Mouse (Mus musculus): ENCODE data around the gene Tent4a. TPM values are rescaled to one million over a fixed set of nuclear protein-coding genes. Genes with fewer than 3 reads are reported as not detected.

Gene Tent4a
- polyA plus RNA-seq, 1 experiment from 2014 or later = 3.3 TPM

- Histone ChIP-seq H3K4me3 (ENCODE audit: low read length) (no peak overlapping the region), H3K9ac (ENCODE audit: low read length) (no peak overlapping the region), H3K4me2 (ENCODE audit: low read depth, low read length) (no peak overlapping the region), H3K27me3 (ENCODE audit: control insufficient read depth, insufficient read depth, low read length) (no peaks in the 10 kb centered on the region), H3K27ac (ENCODE audit: low read length) (no peak overlapping the region), H3K9me3 (replicated peaks; ENCODE audit: control insufficient read depth, low read length) (no peaks in the 10 kb centered on the region), H3K36me3 (ENCODE audit: control insufficient read depth, insufficient read depth) (no peaks in the 10 kb centered on the region), H3K4me1 (ENCODE audit: control insufficient read depth, insufficient read depth, low read length) (no peaks in the 10 kb centered on the region)
- WGBS = 42% methylated on average over 2 of the region's 2 CpGs
- ATAC-seq (replicated peaks; ENCODE audit: extremely low read depth, insufficient read depth, low FRiP score) = no peak
Measured at GRCm38 (mm10) chr13:69457105-69457504, 77.3 kb downstream of the Tent4a start.

- Histone ChIP-seq H3K27me3 (ENCODE audit: control insufficient read depth, insufficient read depth, low read length) (no peaks in the 10 kb centered on the region), H3K9ac (ENCODE audit: low read length) (no peak overlapping the region), H3K4me3 (ENCODE audit: low read length) (no peak overlapping the region), H3K9me3 (replicated peaks; ENCODE audit: control insufficient read depth, low read length) (no peaks in the 10 kb centered on the region), H3K4me2 (ENCODE audit: low read depth, low read length) (no peak overlapping the region), H3K4me1 (ENCODE audit: control insufficient read depth, insufficient read depth, low read length) (no peaks in the 10 kb centered on the region), H3K27ac (ENCODE audit: low read length) (no peak overlapping the region), H3K36me3 (ENCODE audit: control insufficient read depth, insufficient read depth) (no peaks in the 10 kb centered on the region)
- 66% methylated on average over 11 of the region's 11 CpGs for WGBS
- no peak for ATAC-seq (replicated peaks; ENCODE audit: extremely low read depth, insufficient read depth, low FRiP score)
Measured at GRCm38 (mm10) chr13:69456641-69457040, 77.8 kb downstream of the Tent4a start.

- H3K36me3 ChIP-seq (ENCODE audit: control insufficient read depth, insufficient read depth) = no peaks in the 10 kb centered on the region
- no peak overlapping the region for H3K9ac ChIP-seq (ENCODE audit: low read length)
- H3K27ac ChIP-seq (ENCODE audit: low read length) = no peak overlapping the region
- no peaks in the 10 kb centered on the region for H3K27me3 ChIP-seq (ENCODE audit: control insufficient read depth, insufficient read depth, low read length)
- no peak overlapping the region for H3K4me3 ChIP-seq (ENCODE audit: low read length)
- H3K4me1 ChIP-seq (ENCODE audit: control insufficient read depth, insufficient read depth, low read length) = no peaks in the 10 kb centered on the region
- no peak overlapping the region for H3K4me2 ChIP-seq (ENCODE audit: low read depth, low read length)
- WGBS = 73% methylated on average over 14 of the region's 14 CpGs
- no peak for ATAC-seq (replicated peaks; ENCODE audit: extremely low read depth, insufficient read depth, low FRiP score)
- H3K9me3 ChIP-seq (replicated peaks; ENCODE audit: control insufficient read depth, low read length) = no peaks in the 10 kb centered on the region
Measured at GRCm38 (mm10) chr13:69455476-69456175, 78.8 kb downstream of the Tent4a start.

Other genes with a start within 250 kb of the Tent4a start
- 66.1 and 78.0 TPM in 2 replicates for gene Nsun2, start 871 bp downstream of the Tent4a start, polyA plus RNA-seq (2015; fragmentation: Nextera tagmentation; extraction: Ambion mirVana)
- gene Srd5a1, start 76.8 kb upstream of the Tent4a start, polyA plus RNA-seq (2015; fragmentation: Nextera tagmentation; extraction: Ambion mirVana) = 6.8 and 8.8 TPM in 2 replicates
- gene Ube2ql1, start 205.3 kb upstream of the Tent4a start, polyA plus RNA-seq (2015; fragmentation: Nextera tagmentation; extraction: Ambion mirVana) = 0.44 and 0.66 TPM in 2 replicates

All from heart, embryonic 16.5 days (tissue).